Mouse (Mus musculus) gastrocnemius, adult 8-10 months (tissue): ENCODE results near the gene Selenok. TPM values are rescaled to one million over a fixed set of nuclear protein-coding genes. Genes with fewer than 3 reads are reported as not detected.

Source experiments
- DNase-seq, 2 experiments: peaks; one replicate each; pipeline ENCODE4 v3.0.0; 2022; ENCODE audit warnings: low spot score in 2 of 2
- total RNA-seq, 4 experiments: library from RNA; stranded (reverse); gene quantifications; 2 replicates each; pipeline ENCODE4 v1.2.4; 2022

Gene Selenok
- total RNA-seq, 4 experiments from 2014 or later = 80.9 to 112 (median 89.0) TPM

- no peak for DNase-seq
Measured at GRCm38 (mm10) chr14:29996000-29996751, 28.1 kb downstream of the Selenok start.

- DNase-seq = no peak
Measured at GRCm38 (mm10) chr14:29997345-29997744, 29.2 kb downstream of the Selenok start.

- no peak for DNase-seq
Measured at GRCm38 (mm10) chr14:29998747-29999474, 30.8 kb downstream of the Selenok start.

- DNase-seq = no peak
Measured at GRCm38 (mm10) chr14:29999475-29999811, 31.3 kb downstream of the Selenok start.

GRCm38 (mm10) chr14:30008733-30009575 is 40.8 kb downstream of the Selenok start, which contains the start of the genes Il17rb and Chdh:
Gene Il17rb, minus strand, starts transcription at chr14:30008896.
Gene Chdh, plus strand, starts transcription at chr14:30009023.
- peak in 1 of 2 experiments; percentile 17 for DNase-seq

GRCm38 (mm10) chr14:30009864-30010560 is 41.9 kb downstream of the Selenok start:
- DNase-seq = peak in 1 of 2 experiments; percentile 32

- no peak for DNase-seq
Measured at GRCm38 (mm10) chr14:30011886-30012560, 43.9 kb downstream of the Selenok start.

- DNase-seq = no peak
Measured at GRCm38 (mm10) chr14:30014487-30014886, 46.4 kb downstream of the Selenok start.

GRCm38 (mm10) chr14:30015008-30015407 is 46.9 kb downstream of the Selenok start:
- DNase-seq = no peak

GRCm38 (mm10) chr14:30016666-30017065 is 48.6 kb downstream of the Selenok start:
- no peak for DNase-seq

- no peak for DNase-seq
Measured at GRCm38 (mm10) chr14:30017794-30018462, 49.8 kb downstream of the Selenok start.

- no peak for DNase-seq
Measured at GRCm38 (mm10) chr14:30018463-30018801, 50.3 kb downstream of the Selenok start.

GRCm38 (mm10) chr14:30018846-30019245 is 50.7 kb downstream of the Selenok start:
- no peak for DNase-seq

GRCm38 (mm10) chr14:30019375-30019774 is 51.3 kb downstream of the Selenok start:
- DNase-seq = no peak

GRCm38 (mm10) chr14:30019792-30020575 is 51.9 kb downstream of the Selenok start:
- no peak for DNase-seq

GRCm38 (mm10) chr14:30022471-30022870 is 54.4 kb downstream of the Selenok start:
- DNase-seq = no peak

- DNase-seq = no peak
Measured at GRCm38 (mm10) chr14:30024387-30024786, 56.3 kb downstream of the Selenok start.
